Mouse (Mus musculus) thymus, postnatal 10 days (tissue): ENCODE measurements around the gene Tbx10.
"Not testable (repeated sequence)": the region's sequence is repeated elsewhere in the genome, so short reads cannot be mapped to it uniquely, and the experiment has no call there.

Experiments
- DNase-seq, 2 experiments: peaks; one replicate each; pipeline ENCODE4 v3.0.0; 2021; ENCODE audit warnings: low spot score in 2 of 2

Tbx10 gene

GRCm38 (mm10) chr19:4042124-4042523 is 49.6 kb downstream of the Tbx10 start:
- DNase-seq, result no peak

GRCm38 (mm10) chr19:4044109-4044508 is 51.6 kb downstream of the Tbx10 start:
- not testable (repeated sequence) for DNase-seq

GRCm38 (mm10) chr19:4045966-4046865 is 53.7 kb downstream of the Tbx10 start, which contains the start of gene Gstp2:
Gstp2 (minus strand) TSS chr19:4046023.
- no peak for DNase-seq

- DNase-seq, result no peak
These were observed 54.3 kb downstream of the Tbx10 start for GRCm38 (mm10) chr19:4046866-4047254.

- DNase-seq, result peak; percentile 58 to 90
These were observed 55.3 kb downstream of the Tbx10 start for GRCm38 (mm10) chr19:4047859-4048258.

- DNase-seq, result not testable (repeated sequence)
These were observed 56.5 kb downstream of the Tbx10 start for GRCm38 (mm10) chr19:4049069-4049468.
